Mouse (Mus musculus): ENCODE measurements around the gene Zfp970.

DNA sequence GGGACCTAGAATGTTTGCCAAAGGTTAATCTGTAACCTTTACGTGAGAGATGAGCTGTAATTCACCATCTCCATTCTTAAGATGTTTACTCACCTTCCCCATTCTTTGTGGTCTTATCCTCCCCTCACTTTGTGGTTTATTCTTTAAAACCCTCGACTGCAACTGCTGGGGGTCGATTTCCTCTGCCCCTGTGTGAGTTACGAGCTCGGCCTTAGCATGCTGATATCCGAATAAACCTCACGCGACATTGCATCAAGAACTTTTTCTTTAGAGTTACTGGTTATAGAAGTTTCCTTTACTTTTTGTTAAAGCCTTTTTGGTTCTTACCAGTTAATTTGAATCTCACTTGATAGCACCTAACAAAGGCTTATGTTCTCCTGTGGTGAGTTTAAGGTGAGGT is 55.5 kb downstream of the Zfp970 start:
- no peak for TF ChIP-seq CTCF (IDR thresholded peaks at IDR 0.05; ENCODE audit: low read depth, low read length)
- no peak for TF ChIP-seq POLR2AphosphoS5 (IDR thresholded peaks at IDR 0.05; ENCODE audit: insufficient replicate concordance, low read depth, low read length)
- TF ChIP-seq TAL1 (conservative IDR thresholded peaks at IDR 0.05; ENCODE audit: low read depth, low read length) = no peak
